24 mouse cellular contexts compared by ENCODE assay signal in the genomic region with DNA sequence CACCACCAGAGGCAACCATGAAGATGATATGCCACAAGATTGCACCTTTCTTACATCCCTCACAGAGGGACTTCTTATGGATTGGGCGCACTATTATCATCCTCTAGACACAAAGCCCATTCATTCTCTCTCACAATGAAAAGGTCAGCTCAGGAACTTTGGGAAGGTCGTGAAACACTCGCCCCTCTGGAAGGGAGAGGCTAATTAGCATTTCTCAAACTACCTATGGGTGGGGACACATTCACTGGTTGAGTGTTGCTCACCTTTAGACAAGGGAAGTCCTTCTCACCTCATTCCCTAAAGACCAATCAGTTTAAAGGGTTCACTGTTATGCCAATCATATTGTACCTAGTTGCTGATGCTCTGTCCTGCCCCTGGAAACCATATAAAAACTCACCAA. TPM values are rescaled to one million over a fixed set of nuclear protein-coding genes. Genes with fewer than 3 reads are reported as not detected.
"Had no signal": no experiment of that assay in that cellular context is flagged by ENCODE, and none has a peak within 500 bp of the region (broad histone marks: within the 10 kb centered on the region; RNA-seq: fewer than 3 reads in every experiment).

No protein-coding gene starts in this region.

- H3K27me3 ChIP-seq: midbrain, embryonic 12.5 days; midbrain, embryonic 15.5 days; neural tube, embryonic 12.5 days; stomach, embryonic 15.5 days had no signal

- H3K27ac ChIP-seq: midbrain, embryonic 10.5 days; midbrain, embryonic 12.5 days; midbrain, embryonic 15.5 days; neural tube, embryonic 12.5 days; stomach, embryonic 15.5 days; stomach, postnatal 0 days had no signal

- H3K4me2 ChIP-seq: lung, embryonic 14.5 days; midbrain, embryonic 12.5 days; midbrain, embryonic 15.5 days; neural tube, embryonic 12.5 days; stomach, embryonic 15.5 days had no signal

- H3K4me1 ChIP-seq: midbrain, embryonic 10.5 days; midbrain, embryonic 12.5 days; midbrain, embryonic 15.5 days; neural tube, embryonic 12.5 days; stomach, embryonic 15.5 days had no signal

- ATAC-seq: midbrain, embryonic 15.5 days had no signal

- DNase-seq: lung, adult 18-20 months; lung, embryonic 14.5 days; lung, postnatal 10 days; lung, postnatal 4 days; right cerebral cortex, postnatal 14 days; thymus, adult 2 months; thymus, postnatal 25 days; thymus, postnatal 4 days had no signal

- H3K36me3 ChIP-seq: midbrain, embryonic 10.5 days; midbrain, embryonic 12.5 days; midbrain, embryonic 15.5 days; neural tube, embryonic 12.5 days; stomach, embryonic 15.5 days had no signal

- H3K9ac ChIP-seq: lung, embryonic 14.5 days; midbrain, embryonic 12.5 days; midbrain, embryonic 15.5 days; neural tube, embryonic 12.5 days; stomach, embryonic 15.5 days had no signal

- H3K4me3 ChIP-seq: midbrain, embryonic 10.5 days; midbrain, embryonic 12.5 days; midbrain, embryonic 15.5 days; neural tube, embryonic 12.5 days; stomach, embryonic 15.5 days had no signal

- H3K9me3 ChIP-seq: midbrain, embryonic 10.5 days; midbrain, embryonic 12.5 days; midbrain, embryonic 15.5 days; neural tube, embryonic 12.5 days; stomach, embryonic 15.5 days had no signal

RNA-seq across cellular contexts. Expression of a gene that starts 24.2 kb away (rescaled TPM):
- total RNA-seq: megakaryocyte, adult 5-6 weeks; megakaryocyte-erythroid progenitor cell, adult 5-6 weeks; midbrain, postnatal 0 days; monocyte, adult 5-6 weeks; neutrophil, adult 5-6 weeks had no signal
- polyA plus RNA-seq: lung, embryonic 14.5 days; lung, embryonic 16.5 days; midbrain, embryonic 10.5 days; midbrain, embryonic 12.5 days; midbrain, embryonic 15.5 days; midbrain, postnatal 0 days; neural tube, embryonic 12.5 days; neural tube, embryonic 14.5 days; spleen, adult 2 months; stomach, embryonic 15.5 days; stomach, postnatal 0 days; testis, adult 2 months; thymus, adult 2 months; urinary bladder, adult 2 months had no signal
